Mouse (Mus musculus) erythroblast, embryonic 14.5 days (primary cell): Measurements from ENCODE around the gene Tmem63b. TPM values are rescaled to one million over a fixed set of nuclear protein-coding genes. Genes with fewer than 3 reads are reported as not detected.

Source experiments
- H3K27me3 ChIP-seq: 2 replicates; pipeline ENCODE4 v1.6.1; 2012; ENCODE audit warnings: inconsistent platforms; ENCODE audit not compliant: control insufficient read depth
- H3K36me3 ChIP-seq: 2 replicates; pipeline ENCODE4 v1.6.1; 2012; ENCODE audit warnings: mild to moderate bottlenecking, inconsistent platforms; ENCODE audit not compliant: control insufficient read depth
- H3K4me1 ChIP-seq: 2 replicates; pipeline ENCODE4 v1.6.1; 2012; ENCODE audit warnings: inconsistent platforms; ENCODE audit not compliant: control insufficient read depth
- H3K4me3 ChIP-seq: replicated peaks from 2 replicates; pipeline ENCODE3; 2012; ENCODE audit warnings: moderate library complexity, mild to moderate bottlenecking, inconsistent platforms
- H3K9me3 ChIP-seq: 2 replicates; pipeline ENCODE4 v1.6.1; 2012; ENCODE audit warnings: low read length, inconsistent platforms, mixed read lengths; ENCODE audit not compliant: control insufficient read depth
- GATA1 ChIP-seq: IDR thresholded peaks from 2 replicates; pipeline ENCODE4 v1.6.1; 2012; ENCODE audit warnings: low read length, inconsistent platforms, mixed read lengths
- TAL1 ChIP-seq: IDR thresholded peaks from 3 replicates; pipeline ENCODE4 v1.6.1; 2012; ENCODE audit warnings: low read length, inconsistent platforms, mixed read lengths
- polyA plus RNA-seq: library from polyadenylated mRNA; stranded (reverse); fragments of >175 nt; gene quantifications from 2 replicates; pipeline ENCODE4 v1.2.3, GENCODE M21; 2012

Gene Tmem63b
- polyA plus RNA-seq, 1 experiment, result 1.7 TPM

DNA sequence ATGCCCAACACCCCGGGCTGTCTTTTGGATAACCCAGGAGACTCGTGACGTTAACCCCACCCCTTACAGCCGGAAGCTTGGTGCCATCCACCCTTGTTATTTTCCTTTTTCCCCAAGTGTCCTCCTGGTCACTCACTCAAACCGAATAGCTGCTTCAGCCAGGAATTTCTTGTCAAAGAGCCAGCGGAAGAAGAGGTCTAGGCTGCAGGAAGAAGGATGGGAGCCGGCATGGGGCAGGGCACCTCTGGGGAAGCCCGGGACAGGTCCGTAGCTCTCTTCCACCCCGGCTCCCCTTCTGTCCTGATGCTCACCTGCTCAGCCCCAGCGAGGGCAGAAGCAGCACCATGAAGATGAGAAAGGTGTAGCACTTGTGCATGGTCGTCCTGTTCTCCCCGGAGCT is 22.1 kb downstream of the Tmem63b start:
- Histone ChIP-seq H3K4me3 (no peak overlapping the region), H3K4me1 (peaks cover 15% of the 10 kb centered on the region), H3K36me3 (peaks cover 49% of the 10 kb centered on the region), H3K27me3 (no peaks in the 10 kb centered on the region), H3K9me3 (no peaks in the 10 kb centered on the region)
- no peak for TF ChIP-seq TAL1
- no peak for TF ChIP-seq GATA1

- Histone ChIP-seq H3K36me3 (peaks cover 43% of the 10 kb centered on the region), H3K4me3 (peak overlapping the region; percentile 39)
Observed at GRCm38 (mm10) chr17:45663106-45663919, 23.4 kb downstream of the Tmem63b start.

DNA sequence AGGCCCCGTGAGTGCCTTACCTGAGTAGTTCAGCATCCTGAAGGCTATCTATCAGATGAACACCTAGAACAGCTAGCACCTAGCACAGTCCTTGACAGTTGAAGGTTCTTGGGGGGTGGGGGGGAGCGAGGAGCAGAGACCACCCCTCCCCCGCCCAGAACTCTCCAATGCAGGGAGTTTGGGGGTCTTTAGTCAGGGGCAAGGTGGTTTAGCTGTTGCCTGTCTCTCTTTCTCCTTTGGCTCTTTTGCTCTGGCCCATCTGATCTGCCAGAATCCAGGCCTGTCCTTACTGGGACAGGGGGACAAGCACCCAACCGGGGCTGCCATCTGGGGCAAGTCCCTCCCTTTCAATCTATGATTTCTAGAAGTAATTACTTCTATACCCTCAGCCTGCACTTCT is 27.5 kb downstream of the Tmem63b start, which contains the start of gene Capn11:
Capn11 (minus strand) TSS at position 101 of the 400 bp plus-strand sequence.
- H3K27me3 ChIP-seq, result no peaks in the 10 kb centered on the region
- H3K36me3 ChIP-seq, result peaks cover 18% of the 10 kb centered on the region
- H3K4me1 ChIP-seq, result peaks cover 14% of the 10 kb centered on the region
- TF ChIP-seq GATA1 (no peak), TAL1 (no peak)
- H3K9me3 ChIP-seq, result no peaks in the 10 kb centered on the region
- no peak within 1 kb of the TSS for H3K4me3 ChIP-seq

More at GRCm38 (mm10) chr17:45663106-45663919, 23.4 kb downstream of the Tmem63b start:
- Histone ChIP-seq H3K27me3 (no peaks in the 10 kb centered on the region), H3K4me1 (peaks cover 15% of the 10 kb centered on the region), H3K9me3 (no peaks in the 10 kb centered on the region)
- TF ChIP-seq GATA1, result no peak
- TF ChIP-seq TAL1, result no peak

GRCm38 (mm10) chr17:45655820-45656219 is 30.9 kb downstream of the Tmem63b start:
- Histone ChIP-seq H3K27me3 (no peaks in the 10 kb centered on the region), H3K4me1 (peaks cover 23% of the 10 kb centered on the region), H3K36me3 (peaks cover 1% of the 10 kb centered on the region; the same call in 1 of the 2 replicates), H3K9me3 (no peaks in the 10 kb centered on the region), H3K4me3 (no peak overlapping the region)
- TF ChIP-seq GATA1 (no peak), TAL1 (no peak)

DNA sequence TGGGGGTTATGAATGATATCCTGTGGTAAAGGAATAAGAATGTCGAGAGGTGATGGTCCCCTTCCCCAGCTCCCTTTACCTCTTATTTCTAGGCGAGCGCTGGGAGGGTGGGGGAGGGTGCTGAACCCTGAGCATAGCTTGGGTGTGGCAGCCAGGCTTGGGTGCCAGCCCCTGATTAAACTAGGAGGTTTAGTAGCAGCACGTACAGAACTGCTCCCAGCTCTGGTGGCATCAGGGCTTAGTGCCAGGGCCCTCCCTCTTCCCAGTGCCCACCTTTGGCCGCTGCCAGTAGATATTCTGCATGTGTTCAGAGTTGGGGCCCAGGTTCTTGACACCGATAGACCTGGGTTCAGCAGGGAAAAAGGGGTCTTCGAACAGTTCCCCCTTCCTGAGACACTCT is 33.5 kb downstream of the Tmem63b start:
- no peaks in the 10 kb centered on the region for H3K27me3 ChIP-seq
- peaks cover 21% of the 10 kb centered on the region for H3K4me1 ChIP-seq

GRCm38 (mm10) chr17:45644185-45644584 is 42.5 kb downstream of the Tmem63b start:
- Histone ChIP-seq H3K27me3 (peaks cover 3% of the 10 kb centered on the region), H3K36me3 (no peaks in the 10 kb centered on the region), H3K4me1 (peaks cover 3% of the 10 kb centered on the region), H3K9me3 (peaks cover 5% of the 10 kb centered on the region), H3K4me3 (no peak overlapping the region)
- TF ChIP-seq TAL1, result no peak
- TF ChIP-seq GATA1, result no peak

More for the DNA sequence above, 33.5 kb downstream of the Tmem63b start:
- no peaks in the 10 kb centered on the region for H3K9me3 ChIP-seq
- TF ChIP-seq GATA1, result no peak
- TF ChIP-seq TAL1, result no peak
- H3K4me3 ChIP-seq, result no peak overlapping the region
- no peaks in the 10 kb centered on the region for H3K36me3 ChIP-seq

DNA sequence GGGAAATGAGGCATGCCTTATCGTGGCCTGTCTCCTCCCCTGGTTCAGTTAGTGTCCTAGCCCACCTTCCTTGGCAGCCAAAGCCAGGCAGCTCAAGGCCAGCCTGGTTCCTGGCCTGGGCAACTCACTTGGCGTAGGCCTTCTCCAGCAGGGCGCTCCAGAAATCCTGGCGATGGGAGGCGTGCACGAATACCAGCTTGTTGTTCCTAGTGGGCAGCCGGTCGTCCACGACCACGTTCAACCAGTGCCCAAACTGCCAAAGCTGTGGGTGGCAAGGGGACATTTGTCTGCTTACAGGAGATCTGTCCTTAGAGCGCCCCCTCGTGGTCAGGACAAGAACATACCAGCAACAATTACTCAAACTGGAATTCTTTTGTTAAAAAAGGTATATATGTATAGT is 44.0 kb downstream of the Tmem63b start:
- H3K9me3 ChIP-seq, result peaks cover 5% of the 10 kb centered on the region
- no peaks in the 10 kb centered on the region for H3K36me3 ChIP-seq
- TF ChIP-seq TAL1, result no peak
- TF ChIP-seq GATA1, result no peak
- no peak overlapping the region for H3K4me3 ChIP-seq
- peaks cover 6% of the 10 kb centered on the region for H3K27me3 ChIP-seq
- H3K4me1 ChIP-seq, result peaks cover 3% of the 10 kb centered on the region

- H3K36me3 ChIP-seq, result no peaks in the 10 kb centered on the region
Observed at GRCm38 (mm10) chr17:45641981-45642380, 44.7 kb downstream of the Tmem63b start.

GRCm38 (mm10) chr17:45638596-45639295 is 48.0 kb downstream of the Tmem63b start:
- Histone ChIP-seq H3K9me3 (no peaks in the 10 kb centered on the region; the same call in 1 of the 2 replicates), H3K4me3 (no peak overlapping the region), H3K36me3 (no peaks in the 10 kb centered on the region), H3K27me3 (peaks cover 6% of the 10 kb centered on the region), H3K4me1 (peaks cover 3% of the 10 kb centered on the region)
- TF ChIP-seq TAL1 (no peak), GATA1 (no peak)

More at GRCm38 (mm10) chr17:45641981-45642380, 44.7 kb downstream of the Tmem63b start:
- Histone ChIP-seq H3K9me3 (peaks cover 5% of the 10 kb centered on the region), H3K4me1 (peaks cover 3% of the 10 kb centered on the region), H3K4me3 (no peak overlapping the region), H3K27me3 (peaks cover 6% of the 10 kb centered on the region)
- no peak for TF ChIP-seq GATA1
- no peak for TF ChIP-seq TAL1

- TF ChIP-seq TAL1, result no peak
- no peak for TF ChIP-seq GATA1
- Histone ChIP-seq H3K9me3 (no peaks in the 10 kb centered on the region), H3K36me3 (no peaks in the 10 kb centered on the region), H3K27me3 (peaks cover 30% of the 10 kb centered on the region), H3K4me3 (no peak overlapping the region), H3K4me1 (peaks cover 23% of the 10 kb centered on the region)
Observed at GRCm38 (mm10) chr17:45634033-45634432, 52.7 kb downstream of the Tmem63b start.
